Mouse (Mus musculus): ENCODE results near the gene Tbc1d23.
"Not testable (repeated sequence)": the region's sequence is repeated elsewhere in the genome, so short reads cannot be mapped to it uniquely, and the experiment has no call there.

DNA sequence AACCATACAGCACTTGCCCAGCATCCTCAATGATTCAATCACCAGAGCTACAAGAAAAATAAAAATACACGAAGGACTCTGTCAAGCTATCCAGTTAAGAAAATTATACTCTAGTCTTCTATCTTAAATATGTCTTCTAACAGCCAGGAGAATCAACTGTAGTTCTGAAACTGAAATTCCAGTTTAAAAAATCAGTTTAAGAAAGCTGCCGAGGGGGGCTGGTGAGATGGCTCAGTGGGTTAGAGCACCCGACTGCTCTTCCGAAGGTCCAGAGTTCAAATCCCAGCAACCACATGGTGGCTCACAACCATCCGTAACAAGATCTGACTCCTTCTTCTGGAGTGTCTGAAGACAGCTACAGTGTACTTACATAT lies 620 bp upstream of the Tbc1d23 start:
- not testable (repeated sequence) for TF ChIP-seq POLR2A (IDR thresholded peaks at IDR 0.05; ENCODE audit: extremely low read depth, insufficient read depth, low read length); CTCF (IDR thresholded peaks at IDR 0.05; ENCODE audit: low read depth, low read length)
